Mouse (Mus musculus) brown adipose tissue, adult 24 weeks (tissue): ENCODE results near the gene Mlf2. TPM values are rescaled to one million over a fixed set of nuclear protein-coding genes. Genes with fewer than 3 reads are reported as not detected.

Source experiments
- H3K27ac ChIP-seq: fragments of 200-500 bp; replicated peaks from 2 replicates; pipeline ENCODE4 v1.5.1; 2012; ENCODE audit warnings: low read depth, mild to moderate bottlenecking, low read length
- H3K4me1 ChIP-seq: fragments of 200-500 bp; 2 replicates; pipeline ENCODE4 v1.6.1; 2012; ENCODE audit warnings: low read length, mixed read lengths; ENCODE audit not compliant: control insufficient read depth, insufficient read depth, insufficient read length
- H3K4me3 ChIP-seq: fragments of 200-500 bp; 2 replicates; pipeline ENCODE4 v1.5.1; 2012; ENCODE audit warnings: low read depth, mild to moderate bottlenecking, low read length, moderate library complexity; ENCODE audit not compliant: insufficient read depth
- polyA plus RNA-seq: library from polyadenylated mRNA; stranded (reverse); fragments of >200 nt; gene quantifications from 2 replicates; pipeline ENCODE4 v1.2.4, GENCODE M21; 2012; ENCODE audit not compliant: missing spikeins, insufficient read depth, insufficient read length

Gene Mlf2
- polyA plus RNA-seq, 1 experiment: 301 TPM

DNA sequence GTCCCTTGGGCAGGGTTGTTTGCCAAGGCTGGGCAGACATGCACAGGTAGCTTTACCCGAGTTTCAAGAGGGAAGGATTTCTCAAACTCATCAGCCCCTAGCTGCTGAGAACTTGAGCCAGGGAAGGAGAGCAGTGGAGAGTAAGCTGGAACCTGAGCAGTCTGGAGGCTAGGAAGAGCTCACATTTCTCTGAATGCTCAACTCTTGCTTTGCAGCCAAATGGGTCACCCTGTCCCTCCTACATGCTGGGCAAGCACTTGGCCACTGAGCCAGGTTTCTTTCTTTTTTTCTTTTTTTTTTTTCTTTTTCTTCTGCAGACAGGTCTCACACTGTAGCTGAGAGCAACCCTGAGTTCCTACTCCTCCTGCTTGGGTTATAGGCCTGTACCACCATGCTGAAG lies 5.5 kb downstream of the Mlf2 start:
- Histone ChIP-seq H3K4me1 (peaks cover 11% of the 10 kb centered on the region; the same call in 1 of the 2 replicates), H3K4me3 (no peak overlapping the region), H3K27ac (0 out of 2 replicates have a peak overlapping the region, but pooled peaks have one; percentile 4)

DNA sequence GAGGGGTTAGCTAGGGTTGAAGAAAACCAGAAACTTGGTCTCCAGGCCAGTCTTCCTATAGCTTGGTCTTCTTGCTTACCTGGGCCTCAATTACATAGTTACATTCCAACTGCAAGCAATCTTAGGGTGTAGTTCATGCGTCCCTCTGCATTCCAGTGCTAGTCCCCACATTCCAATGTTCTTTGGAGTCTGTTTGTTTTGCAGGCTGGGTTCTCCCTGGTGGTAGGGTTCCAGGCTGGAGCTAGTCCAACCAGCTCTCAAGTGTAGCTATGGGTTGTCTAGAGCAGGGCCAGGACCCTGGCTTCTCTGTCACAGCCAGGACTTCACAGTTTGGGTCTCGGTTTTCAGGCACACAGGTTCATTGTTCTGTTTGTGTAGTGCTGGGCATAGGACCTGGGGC lies 6.3 kb downstream of the Mlf2 start:
- Histone ChIP-seq H3K27ac (no peak overlapping the region), H3K4me3 (no peak overlapping the region), H3K4me1 (peaks cover 5% of the 10 kb centered on the region; the same call in 1 of the 2 replicates)

DNA sequence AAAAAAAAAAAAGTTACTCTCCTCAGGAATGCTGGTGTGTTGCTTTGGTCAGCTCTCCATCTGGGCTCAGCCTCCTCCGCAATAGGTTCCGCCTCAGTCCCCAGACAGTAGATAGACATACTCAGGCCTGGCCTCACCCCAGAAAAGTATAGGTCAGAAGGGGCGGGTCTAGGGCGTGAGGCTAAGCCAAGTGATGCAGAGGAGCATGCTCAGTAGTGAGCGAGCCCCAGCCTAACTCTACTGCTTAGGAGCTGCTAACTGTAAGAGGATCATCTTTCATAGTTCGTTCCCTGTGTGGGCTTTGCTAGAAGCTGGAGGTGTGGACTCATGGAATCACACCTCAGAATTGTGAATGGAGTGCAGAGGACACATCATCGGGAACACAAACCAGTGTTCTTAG lies 7.4 kb downstream of the Mlf2 start:
- Histone ChIP-seq H3K4me1 (0 out of 2 replicates have a peak, but pooled peaks cover 2% of the 10 kb centered on the region), H3K27ac (no peak overlapping the region), H3K4me3 (no peak overlapping the region)

DNA sequence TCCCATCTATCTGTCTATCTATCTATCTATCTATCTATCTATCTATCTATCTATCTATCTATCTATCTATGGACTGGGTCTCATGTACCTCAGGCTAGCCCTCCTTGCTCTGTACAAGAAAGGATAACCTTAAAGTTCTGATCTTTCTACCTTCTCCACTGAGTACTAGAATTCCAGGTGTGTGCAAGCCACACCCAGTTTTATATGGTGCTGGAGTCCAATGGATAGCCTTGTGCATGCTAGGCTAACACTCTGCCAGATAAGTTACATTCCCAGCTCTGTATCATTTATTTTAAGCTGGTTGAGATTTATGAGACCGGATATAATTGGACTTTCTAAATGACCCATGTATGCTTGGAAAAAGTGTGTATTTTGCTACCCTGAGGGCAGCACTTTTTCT lies 10.5 kb downstream of the Mlf2 start:
- H3K4me1 ChIP-seq: no peaks in the 10 kb centered on the region
- no peak overlapping the region for H3K4me3 ChIP-seq
- H3K27ac ChIP-seq: no peak overlapping the region

DNA sequence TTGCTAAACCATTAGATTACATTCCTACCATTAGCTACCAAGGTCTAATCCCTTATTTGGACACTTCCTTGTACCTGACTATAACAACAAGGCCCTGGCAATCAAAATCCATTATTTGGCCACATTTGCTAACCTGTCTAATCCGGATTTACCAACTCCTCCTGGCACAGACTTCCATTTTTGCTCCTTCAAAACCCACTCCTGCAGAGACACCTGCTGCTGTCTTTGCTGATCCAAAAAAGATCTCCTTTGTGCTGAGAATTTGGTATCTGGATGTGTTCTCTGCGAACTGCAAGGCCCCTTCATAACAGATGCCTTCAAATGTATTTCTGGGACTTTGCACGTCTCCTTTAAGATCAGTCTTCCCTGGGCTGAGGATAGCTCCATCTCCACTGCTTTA lies 12.3 kb downstream of the Mlf2 start:
- Histone ChIP-seq H3K27ac (no peak overlapping the region), H3K4me1 (no peaks in the 10 kb centered on the region), H3K4me3 (no peak overlapping the region)

DNA sequence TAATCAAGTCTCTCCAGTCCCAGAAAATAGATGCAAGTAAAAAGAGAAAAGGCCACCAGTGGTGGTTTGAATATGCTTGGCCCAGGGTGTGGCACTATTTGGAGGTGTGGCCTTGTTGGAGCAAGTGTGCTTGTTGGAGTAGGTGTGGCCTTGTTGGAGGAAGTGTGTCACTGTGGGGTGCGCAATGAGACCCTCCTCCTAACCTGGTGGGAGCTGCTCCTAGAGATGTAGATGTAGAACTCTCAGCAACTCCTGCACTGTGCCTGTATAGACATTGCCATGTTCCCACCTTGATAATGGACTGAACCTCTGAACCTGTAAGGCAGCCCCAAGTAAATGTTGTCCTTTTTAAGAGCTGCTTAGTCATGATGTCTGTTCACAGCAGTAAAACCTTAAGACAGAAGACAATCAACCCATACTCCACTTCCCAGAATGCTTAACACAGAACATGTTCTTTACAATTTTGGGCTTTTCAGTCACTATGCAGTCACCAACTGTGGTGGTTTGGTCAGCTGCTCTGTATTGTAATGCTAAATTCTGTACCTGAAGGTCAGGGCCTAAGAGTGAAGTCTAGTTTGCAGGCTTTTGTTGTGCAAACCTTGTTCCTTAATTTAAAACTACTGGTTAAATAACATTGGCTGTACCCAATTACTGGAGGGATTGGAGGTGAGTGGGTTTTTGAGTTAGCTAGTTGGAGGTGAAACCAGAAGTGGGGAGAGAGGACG lies 23.0 kb downstream of the Mlf2 start:
- H3K27ac ChIP-seq: no peak overlapping the region
- H3K4me3 ChIP-seq: no peak overlapping the region
- no peaks in the 10 kb centered on the region for H3K4me1 ChIP-seq

DNA sequence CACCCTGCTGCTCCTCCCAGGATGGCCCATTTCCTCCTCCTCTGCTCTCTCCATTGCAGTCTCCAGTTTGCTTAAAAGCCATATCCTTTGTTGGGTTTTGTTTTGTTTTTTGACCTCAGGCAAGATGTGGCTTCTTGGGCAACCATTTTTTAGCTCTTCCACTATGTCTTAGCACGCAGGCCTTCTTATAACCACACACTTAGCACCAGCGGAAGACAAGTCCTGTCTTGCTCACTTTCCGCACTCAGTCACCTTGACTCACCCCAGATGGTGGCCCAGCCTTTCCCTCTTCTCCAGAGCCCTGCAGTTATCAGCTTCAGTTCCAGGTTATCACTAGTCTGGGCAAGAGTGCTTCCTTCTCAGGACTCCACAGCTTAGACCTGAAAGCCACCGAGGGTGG lies 24.0 kb downstream of the Mlf2 start:
- Histone ChIP-seq H3K4me3 (no peak overlapping the region), H3K27ac (no peak overlapping the region), H3K4me1 (no peaks in the 10 kb centered on the region)

DNA sequence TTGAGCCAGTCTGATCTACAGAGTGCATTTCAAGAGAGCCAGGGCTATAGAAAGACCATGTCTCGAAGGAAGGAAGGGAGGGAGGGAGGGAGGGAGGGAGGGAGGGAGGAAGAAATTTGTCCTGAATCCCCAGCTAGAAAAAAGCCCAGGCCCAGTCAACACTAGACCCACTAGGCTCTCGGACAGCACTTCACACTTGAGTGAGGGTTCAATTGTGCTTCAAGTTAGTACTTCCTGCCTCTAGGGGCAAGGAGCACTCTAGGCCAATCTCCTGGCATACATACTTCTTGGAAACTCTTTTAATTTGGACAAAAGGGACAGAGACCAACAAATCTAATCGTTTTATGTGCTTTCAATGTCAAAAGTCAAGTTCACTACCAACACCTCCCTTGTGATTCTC lies 26.9 kb downstream of the Mlf2 start:
- Histone ChIP-seq H3K27ac (no peak overlapping the region), H3K4me1 (no peaks in the 10 kb centered on the region), H3K4me3 (no peak overlapping the region)

DNA sequence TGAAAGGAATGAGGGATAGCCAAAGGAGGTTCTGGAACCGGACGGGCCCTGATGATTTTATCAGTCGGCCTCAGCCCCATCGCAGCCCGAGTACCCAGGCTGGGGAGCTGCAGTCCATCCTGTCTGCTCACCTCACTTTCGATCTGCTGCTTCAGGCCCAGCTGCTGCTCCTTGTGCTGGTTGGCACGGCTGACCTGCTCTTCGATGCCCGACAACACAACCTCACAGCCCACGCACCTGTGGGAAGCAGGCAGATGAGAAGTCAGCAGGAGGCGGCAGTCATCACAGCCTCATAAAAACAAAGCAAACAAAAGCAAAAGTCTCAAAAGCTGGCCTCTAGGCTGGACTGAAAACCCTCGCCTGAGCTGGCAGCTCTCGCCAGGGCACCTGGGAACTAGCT lies 28.8 kb downstream of the Mlf2 start:
- peaks cover 5% of the 10 kb centered on the region for H3K4me1 ChIP-seq
- H3K27ac ChIP-seq: no peak overlapping the region
- H3K4me3 ChIP-seq: no peak overlapping the region

DNA sequence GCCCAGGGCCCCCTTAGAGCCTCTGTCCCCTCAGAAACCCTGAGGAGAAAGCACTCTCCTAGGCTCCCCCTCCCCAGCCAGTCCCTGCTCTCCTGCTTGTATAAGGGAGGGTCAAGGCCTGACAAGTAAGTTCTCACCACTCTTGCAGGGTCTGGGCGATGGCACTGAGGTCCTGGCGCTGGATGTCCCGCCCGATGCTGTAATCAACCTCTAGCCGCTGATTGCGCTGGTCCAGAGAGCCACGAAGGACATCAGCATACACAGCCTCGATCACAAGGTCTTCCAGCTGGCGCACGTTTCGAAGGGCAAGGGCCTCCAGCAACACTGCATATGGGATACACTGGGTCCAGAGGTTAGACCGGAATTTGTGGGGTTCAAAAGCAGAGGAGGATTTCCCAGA lies 29.8 kb downstream of the Mlf2 start:
- H3K27ac ChIP-seq: no peak overlapping the region
- H3K4me1 ChIP-seq: peaks cover 6% of the 10 kb centered on the region
- no peak overlapping the region for H3K4me3 ChIP-seq

DNA sequence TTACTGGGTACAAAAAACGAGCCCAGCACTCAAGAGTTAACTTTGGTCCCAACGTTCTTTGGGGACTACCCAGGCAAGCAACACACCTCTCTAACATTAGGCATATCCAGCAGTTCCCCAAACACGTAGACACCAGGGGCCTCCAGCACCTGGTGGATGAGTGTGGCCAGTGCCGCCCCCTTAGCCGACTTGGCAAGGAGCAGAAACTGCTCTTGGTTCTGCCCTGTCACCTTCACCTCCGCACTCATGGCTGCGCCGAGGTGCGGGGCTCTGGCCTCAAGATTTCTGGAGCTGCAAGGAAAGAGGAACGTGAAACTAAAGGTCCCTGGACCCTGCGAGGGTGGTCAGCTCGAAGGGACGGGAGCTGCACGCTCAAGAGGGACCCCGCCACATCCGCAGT lies 33.5 kb downstream of the Mlf2 start:
- Histone ChIP-seq H3K4me3 (peak overlapping the region; percentile 96), H3K4me1 (peaks cover 6% of the 10 kb centered on the region)

DNA sequence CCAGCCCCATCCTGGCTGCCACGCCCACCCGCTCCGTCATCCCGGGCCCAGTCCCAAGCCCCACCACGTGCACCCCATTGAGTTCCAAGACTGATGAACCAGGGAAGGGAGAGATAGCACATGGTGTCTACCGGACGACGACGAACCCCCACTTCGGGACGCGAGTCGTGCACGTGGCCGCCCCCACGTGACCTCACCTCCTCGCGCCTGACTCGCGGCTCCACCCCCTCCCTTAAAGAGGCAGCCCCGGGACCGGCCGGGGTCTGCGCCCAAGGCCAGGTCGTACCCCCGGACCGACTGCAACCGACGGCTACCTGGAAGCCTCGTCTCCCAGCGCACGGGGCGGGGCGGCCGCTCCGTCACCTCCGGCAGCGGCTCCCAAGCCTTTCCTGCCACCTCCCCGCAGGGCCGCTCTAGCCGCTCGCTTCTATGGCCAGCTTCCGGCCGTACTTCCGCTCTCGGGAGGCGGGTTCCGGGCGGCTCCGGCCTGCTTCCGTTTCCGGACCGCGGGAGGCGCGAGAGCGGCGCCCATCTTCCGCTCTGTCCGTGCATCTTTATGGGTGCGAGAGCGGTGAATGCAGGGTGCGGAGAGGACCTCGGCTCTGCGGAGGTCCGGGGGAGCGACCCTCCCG lies 34.0 kb downstream of the Mlf2 start, which contains the start of gene Cops7a:
Cops7a (minus strand) TSS at position 451 of the 632 bp plus-strand sequence.
- Histone ChIP-seq H3K27ac (peak within 1 kb of the TSS; percentile 92), H3K4me1 (peaks cover 6% of the 10 kb centered on the region), H3K4me3 (peak within 1 kb of the TSS; percentile 96)

More for the DNA sequence above, 33.5 kb downstream of the Mlf2 start:
- peak overlapping the region; percentile 92; the same call in 1 of the 2 replicates for H3K27ac ChIP-seq

DNA sequence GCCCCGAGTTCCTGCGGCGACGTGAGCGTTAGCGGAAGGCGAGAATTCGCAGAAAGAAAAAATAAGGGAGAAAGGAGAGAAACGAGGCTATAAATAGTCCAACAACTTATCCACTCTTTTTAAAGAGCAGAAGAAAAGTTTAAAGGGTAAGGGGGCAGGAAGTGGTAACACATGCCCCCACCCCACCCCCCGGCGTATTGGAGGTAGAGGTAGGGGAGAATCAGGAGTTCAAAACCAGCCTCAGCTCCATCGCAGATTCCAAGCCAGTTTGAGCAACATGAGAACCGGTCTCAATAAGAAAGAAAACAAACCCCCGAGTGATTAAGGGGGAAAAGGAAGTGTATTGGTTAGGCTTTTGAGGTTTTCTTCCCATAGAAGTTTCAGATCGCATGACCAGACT lies 34.6 kb downstream of the Mlf2 start:
- H3K4me1 ChIP-seq: peaks cover 6% of the 10 kb centered on the region
- H3K4me3 ChIP-seq: peak overlapping the region; percentile 96
- peak overlapping the region; percentile 85 for H3K27ac ChIP-seq

DNA sequence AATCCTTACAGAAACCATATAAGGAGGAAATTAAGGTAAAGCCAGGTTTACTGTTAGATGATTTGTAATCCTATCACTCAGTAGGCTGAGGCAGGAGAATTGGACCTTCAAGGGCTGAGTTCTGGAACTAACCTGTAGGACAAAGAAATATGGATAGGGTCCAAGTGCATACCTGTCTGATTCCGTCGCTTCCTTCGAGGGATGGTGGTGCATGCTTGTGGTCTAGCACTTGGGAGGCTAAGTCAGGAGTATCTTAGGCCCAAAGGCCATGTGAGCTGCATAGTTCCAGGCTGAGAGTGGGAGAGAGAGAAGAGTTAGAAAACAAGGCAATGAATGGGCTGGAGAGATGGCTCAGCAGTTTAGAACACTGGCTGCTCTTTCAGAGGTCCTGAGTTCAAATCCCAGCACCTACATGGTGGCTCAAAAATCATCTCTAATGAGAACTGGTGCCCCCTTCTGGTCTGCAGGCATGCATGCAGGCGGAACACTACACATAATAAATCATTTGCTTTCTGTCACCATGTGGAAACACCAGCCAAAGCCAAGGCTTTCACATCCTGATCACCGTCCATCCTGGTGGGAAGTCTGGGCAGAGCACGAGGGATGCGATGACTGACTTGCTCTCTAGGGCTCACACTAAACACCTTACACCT lies 35.4 kb downstream of the Mlf2 start:
- Histone ChIP-seq H3K4me3 (no peak overlapping the region), H3K4me1 (peaks cover 6% of the 10 kb centered on the region), H3K27ac (no peak overlapping the region)

DNA sequence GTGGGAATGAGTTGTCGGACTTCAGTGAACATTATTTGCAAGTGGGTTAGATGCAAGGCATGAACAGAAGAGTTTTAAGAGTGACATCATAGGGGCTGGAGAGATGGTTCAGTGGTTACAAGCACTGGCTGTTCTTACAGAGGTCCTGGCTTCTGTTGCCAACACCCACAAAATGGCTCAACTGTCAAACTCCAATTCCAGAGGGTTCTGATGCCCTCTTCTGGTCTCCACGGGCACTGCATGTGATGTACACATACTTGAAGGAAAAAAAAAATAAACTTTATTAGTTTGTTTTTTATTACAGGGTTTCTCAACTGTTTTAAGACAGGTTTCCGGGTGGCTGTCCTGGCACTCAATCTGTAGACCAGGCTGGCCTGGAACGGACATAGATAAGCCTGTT lies 36.6 kb downstream of the Mlf2 start:
- Histone ChIP-seq H3K4me3 (no peak overlapping the region), H3K27ac (no peak overlapping the region), H3K4me1 (peaks cover 6% of the 10 kb centered on the region)
